Mouse (Mus musculus): Measurements from ENCODE around the gene Gm49380.

The Gm49380 gene

GRCm38 (mm10) chr9:44075276-44075995 is 37.9 kb downstream of the Gm49380 start:
- no peak for DNase-seq (ENCODE audit: low spot score)

GRCm38 (mm10) chr9:44074395-44075275 is 38.7 kb downstream of the Gm49380 start:
- DNase-seq (ENCODE audit: low spot score): peak; percentile 18

- no peak for DNase-seq (ENCODE audit: low spot score)
Measured at GRCm38 (mm10) chr9:44073115-44073514, 40.2 kb downstream of the Gm49380 start.

GRCm38 (mm10) chr9:44072599-44072915 is 40.7 kb downstream of the Gm49380 start:
- no peak for DNase-seq (ENCODE audit: low spot score)

GRCm38 (mm10) chr9:44071914-44072598 is 41.2 kb downstream of the Gm49380 start:
- DNase-seq (ENCODE audit: low spot score): no peak

GRCm38 (mm10) chr9:44070844-44071231 is 42.5 kb downstream of the Gm49380 start:
- no peak for DNase-seq (ENCODE audit: low spot score)

- DNase-seq (ENCODE audit: low spot score): no peak
Measured at GRCm38 (mm10) chr9:44070113-44070843, 43.0 kb downstream of the Gm49380 start.

- DNase-seq (ENCODE audit: low spot score): no peak
Measured at GRCm38 (mm10) chr9:44069252-44069651, 44.0 kb downstream of the Gm49380 start.

GRCm38 (mm10) chr9:44067960-44068330 is 45.4 kb downstream of the Gm49380 start:
- DNase-seq (ENCODE audit: low spot score): no peak

GRCm38 (mm10) chr9:44067241-44067959 is 45.9 kb downstream of the Gm49380 start:
- DNase-seq (ENCODE audit: low spot score): peak; percentile 60

- peak; percentile 100 for DNase-seq (ENCODE audit: low spot score)
Measured at GRCm38 (mm10) chr9:44066785-44067225, 46.5 kb downstream of the Gm49380 start, which contains the start of gene Usp2. Usp2 (plus strand) TSS chr9:44067021.

- no peak for DNase-seq (ENCODE audit: low spot score)
Measured at GRCm38 (mm10) chr9:44065177-44065576, 48.1 kb downstream of the Gm49380 start.

GRCm38 (mm10) chr9:44058606-44059005 is 54.7 kb downstream of the Gm49380 start:
- no peak for DNase-seq (ENCODE audit: low spot score)

- peak; percentile 56 for DNase-seq (ENCODE audit: low spot score)
Measured at GRCm38 (mm10) chr9:44053936-44054335, 59.4 kb downstream of the Gm49380 start.

GRCm38 (mm10) chr9:44052855-44053254 is 60.4 kb downstream of the Gm49380 start:
- no peak for DNase-seq (ENCODE audit: low spot score)

GRCm38 (mm10) chr9:44049381-44050165 is 63.7 kb downstream of the Gm49380 start:
- DNase-seq (ENCODE audit: low spot score): no peak

- DNase-seq (ENCODE audit: low spot score): no peak
Measured at GRCm38 (mm10) chr9:44048541-44049380, 64.5 kb downstream of the Gm49380 start.

GRCm38 (mm10) chr9:44047571-44048490 is 65.5 kb downstream of the Gm49380 start:
- DNase-seq (ENCODE audit: low spot score): no peak

Measured in T-cell, adult 2 months (primary cell).